Mouse (Mus musculus): ENCODE data around the gene Dnajb1. TPM values are rescaled to one million over a fixed set of nuclear protein-coding genes. Genes with fewer than 3 reads are reported as not detected.

Dnajb1 gene
- total RNA-seq, 4 experiments from 2014 or later, result 3.6 to 7.9 (median 3.8) TPM

DNA sequence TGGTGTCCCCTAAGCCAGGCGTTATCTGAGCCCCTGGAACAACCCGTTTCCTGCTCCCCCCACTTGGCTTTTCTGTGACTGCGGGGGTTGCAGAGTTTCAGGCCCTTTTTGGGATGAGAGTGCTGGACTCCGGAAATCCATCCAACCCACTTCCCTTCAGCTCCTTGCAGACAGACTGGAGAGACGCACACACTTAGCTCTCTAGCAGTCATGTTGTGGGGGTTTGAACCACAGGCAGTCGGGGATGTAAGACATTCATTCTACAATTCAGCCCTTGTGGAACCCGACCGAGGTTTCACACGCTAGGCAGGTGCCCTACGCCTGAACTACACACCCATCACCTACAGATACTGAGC lies 45.6 kb downstream of the Dnajb1 start:
- no peak for DNase-seq (ENCODE audit: low spot score in 2 of 2)

DNA sequence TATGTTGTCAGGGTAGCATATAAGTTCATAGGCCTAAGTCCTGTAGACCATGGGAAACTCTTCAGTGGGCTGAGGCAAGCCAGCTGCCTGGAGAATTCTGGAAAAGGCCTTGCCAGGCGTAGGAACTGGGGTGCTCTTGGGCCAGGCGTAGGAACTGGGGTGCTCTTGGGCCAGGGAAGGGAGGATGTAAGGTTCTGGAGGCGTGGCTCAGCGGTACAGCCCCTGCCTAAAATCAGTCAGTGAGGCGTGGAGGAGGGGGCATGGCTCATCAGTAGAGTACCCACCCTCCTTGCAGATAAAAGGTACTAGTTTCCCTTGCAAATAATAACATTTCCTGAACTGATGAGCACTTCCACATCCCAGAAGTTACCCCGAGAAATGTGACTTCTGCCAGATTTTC lies 46.7 kb downstream of the Dnajb1 start:
- no peak for DNase-seq (ENCODE audit: low spot score in 2 of 2)

DNA sequence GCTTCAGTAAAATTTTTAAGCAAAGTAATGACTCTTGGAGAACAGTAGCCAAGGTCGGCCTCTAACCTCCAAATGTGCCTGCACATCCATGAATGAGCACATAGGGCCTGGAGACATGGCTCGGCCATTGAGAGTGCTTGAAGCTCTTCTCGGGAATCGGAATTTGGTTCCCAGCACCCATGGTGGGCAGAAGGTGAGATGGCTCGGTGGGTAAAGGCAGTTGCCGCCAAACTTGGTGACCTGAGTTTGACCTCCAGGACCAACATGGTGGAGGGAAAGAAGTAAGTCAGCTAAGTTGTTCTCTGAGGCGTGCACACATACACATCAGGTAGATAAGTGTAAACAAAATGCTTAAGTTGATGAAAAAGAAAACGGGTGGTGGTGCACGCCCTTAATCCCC lies 48.0 kb downstream of the Dnajb1 start:
- no peak for DNase-seq (ENCODE audit: low spot score in 2 of 2)

DNA sequence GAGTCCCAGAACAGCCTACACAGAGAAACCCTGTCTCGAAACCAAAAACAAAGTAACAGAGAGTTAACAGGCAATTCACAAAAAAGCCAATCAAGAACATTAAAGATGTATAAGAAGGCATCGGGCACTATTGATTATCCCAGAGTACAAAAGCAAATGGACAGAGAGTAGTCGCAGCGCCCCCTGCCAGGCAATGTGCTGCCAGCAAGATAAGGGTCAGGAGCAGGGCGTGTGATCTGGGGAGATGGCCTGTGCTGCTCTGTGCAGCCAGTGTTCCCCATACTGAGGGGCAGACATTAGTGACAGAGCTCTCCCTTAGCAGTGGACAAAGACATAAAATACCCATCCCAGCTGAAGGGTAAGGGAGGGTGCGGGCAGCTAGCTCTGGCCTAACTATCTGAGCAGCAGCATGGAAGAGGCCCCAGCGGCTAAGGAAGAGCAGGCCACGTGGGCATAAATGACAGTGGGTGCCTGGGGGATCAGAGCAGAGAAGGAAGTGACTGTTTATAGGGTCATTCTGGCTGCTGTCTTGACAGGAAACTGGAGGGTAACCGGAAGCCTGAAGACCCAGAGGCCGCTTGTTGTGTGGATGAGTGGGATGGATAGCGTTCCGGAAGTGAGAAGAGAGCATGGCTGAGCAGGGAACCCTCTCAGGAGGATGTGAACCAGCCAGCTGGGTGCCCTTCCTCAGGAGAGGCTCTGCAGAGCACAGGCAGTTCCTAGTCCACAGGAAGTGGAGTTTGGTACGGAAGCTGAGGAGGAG lies 48.7 kb downstream of the Dnajb1 start:
- no peak for DNase-seq (ENCODE audit: low spot score in 2 of 2)

- no peak for DNase-seq (ENCODE audit: low spot score in 2 of 2)
Measured at GRCm38 (mm10) chr8:83660545-83660944, 52.6 kb downstream of the Dnajb1 start.

- no peak for DNase-seq (ENCODE audit: low spot score in 2 of 2)
Measured at GRCm38 (mm10) chr8:83660995-83661680, 53.1 kb downstream of the Dnajb1 start.

Other genes starting within 250 kb of the Dnajb1 start
- not detected for gene Clgn, start 218.3 kb upstream of the Dnajb1 start, total RNA-seq (2022)
- gene Scoc, start 149.8 kb upstream of the Dnajb1 start, total RNA-seq (2022), result 10 to 100 TPM; 49.1 to 54.1 (median 51.7) TPM
- gene Olfr370, start 72.4 kb upstream of the Dnajb1 start, total RNA-seq (2022), result not detected
- gene Ndufb7, start 41.5 kb upstream of the Dnajb1 start, total RNA-seq (2022), result 100 to 1,000 TPM; 262 to 329 (median 295) TPM
- gene Tecr, start 222 bp upstream of the Dnajb1 start, total RNA-seq (2022), result 100 to 1,000 TPM; 461 to 506 (median 481) TPM
- 10 to 100 TPM; 14.5 to 18.1 (median 17.6) TPM for gene Gipc1, start 44.5 kb downstream of the Dnajb1 start, total RNA-seq (2022)
- gene Ptger1, start 58.5 kb downstream of the Dnajb1 start, total RNA-seq (2022), result under 1 TPM in 2 of 4 experiments, not detected in 2; 0.15 to 0.16 TPM
- 10 to 100 TPM; 23.2 to 24.1 (median 23.6) TPM for gene Pkn1, start 91.0 kb downstream of the Dnajb1 start, total RNA-seq (2022)
- gene Ddx39, start 107.0 kb downstream of the Dnajb1 start, total RNA-seq (2022), result 10 to 100 TPM; 10.6 to 12.0 (median 11.7) TPM
- 10 to 100 TPM; 14.6 to 17.2 (median 15.6) TPM for gene Adgre5, start 133.1 kb downstream of the Dnajb1 start, total RNA-seq (2022)

Data from gastrocnemius, adult 8-10 months (tissue).